Mouse (Mus musculus) bone marrow, adult 2 months (tissue): ENCODE measurements around the gene Psmb5.

ENCODE experiments used
- CTCF ChIP-seq: fragments of 200-500 bp; IDR thresholded peaks from 2 replicates; pipeline ENCODE4 v1.5.1; 2011; ENCODE audit warnings: low read length, control low read depth; ENCODE audit not compliant: control insufficient read depth, insufficient read depth
- POLR2A ChIP-seq: fragments of 200-500 bp; IDR thresholded peaks from 2 replicates; pipeline ENCODE4 v1.6.1; 2011; ENCODE audit warnings: low read depth, mild to moderate bottlenecking, control low read depth, low read length, borderline replicate concordance; ENCODE audit not compliant: control insufficient read depth

DNA sequence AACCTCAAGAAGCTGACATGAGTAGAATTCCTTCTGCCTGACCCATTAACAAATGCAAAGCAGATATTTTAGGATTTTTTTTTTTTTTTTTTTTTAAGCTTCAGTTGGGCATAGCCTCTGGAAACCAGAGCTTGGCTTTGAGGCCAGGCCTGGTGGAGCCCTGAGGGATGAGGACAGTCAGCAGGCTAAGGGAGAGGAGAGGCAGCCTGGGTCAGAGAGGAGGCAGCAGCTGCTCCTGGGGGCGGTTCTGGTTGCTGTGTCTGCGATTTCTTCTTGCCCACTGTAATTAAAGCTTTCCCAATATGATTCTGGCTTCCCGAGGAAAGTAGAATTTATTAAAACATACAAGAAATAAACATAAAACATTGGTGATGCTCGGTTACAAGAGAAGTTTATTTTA, 8.6 kb downstream of the Psmb5 start:
- no peak for TF ChIP-seq CTCF
- no peak for TF ChIP-seq POLR2A
